Mouse (Mus musculus) 416B (cell line): Measurements from ENCODE around the gene Gng7.
"Not testable (repeated sequence)": the region's sequence is repeated elsewhere in the genome, so short reads cannot be mapped to it uniquely, and the experiment has no call there.

Source experiments
- DNase-seq: peaks from one replicate; pipeline ENCODE4 v3.0.0; 2011; ENCODE audit warnings: low read depth

Gene Gng7

GRCm38 (mm10) chr10:80994621-80995020 is 20.1 kb downstream of the Gng7 start:
- DNase-seq, result no peak

- DNase-seq, result no peak
Observed at GRCm38 (mm10) chr10:80993276-80993675, 21.5 kb downstream of the Gng7 start.

GRCm38 (mm10) chr10:80991945-80992344 is 22.8 kb downstream of the Gng7 start:
- DNase-seq, result no peak

DNA sequence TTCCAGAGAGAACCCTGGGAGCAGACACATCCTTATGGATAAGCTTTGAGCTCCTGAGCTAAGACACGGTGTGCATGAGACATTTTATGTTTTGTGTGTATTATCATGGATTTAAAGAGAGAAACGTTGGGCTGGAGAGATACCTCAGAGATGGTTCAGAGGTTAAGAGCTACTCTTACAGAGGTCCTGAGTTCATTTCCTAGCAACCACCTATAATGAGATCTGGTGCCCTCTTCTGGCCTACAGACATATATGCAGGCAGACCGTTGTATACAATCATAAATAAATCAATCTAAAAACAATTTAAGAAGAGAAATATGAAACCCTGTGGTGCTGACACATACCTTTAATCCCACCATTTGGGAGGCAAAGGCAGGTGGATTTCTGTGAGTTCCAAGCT is 23.7 kb downstream of the Gng7 start:
- peak; percentile 76 for DNase-seq

GRCm38 (mm10) chr10:80990406-80990805 is 24.3 kb downstream of the Gng7 start:
- no peak for DNase-seq

DNA sequence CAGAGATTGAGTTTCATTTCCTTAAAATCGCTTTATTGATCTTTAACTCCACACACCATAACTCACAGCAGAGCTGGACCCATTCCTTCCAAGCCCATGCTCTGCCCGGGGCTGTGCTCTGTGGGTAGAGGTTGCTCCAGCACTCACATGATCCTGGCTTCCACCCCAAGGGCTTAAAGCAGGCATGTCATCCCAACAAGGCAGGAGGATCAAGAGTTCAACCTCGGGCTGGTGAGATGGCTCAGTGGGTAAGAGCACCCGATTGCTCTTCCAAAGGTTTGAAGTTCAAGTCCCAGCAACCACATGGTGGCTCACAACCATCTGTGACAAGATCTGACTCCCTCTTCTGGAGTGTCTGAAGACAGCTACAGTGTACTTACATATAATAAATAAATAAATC is 24.9 kb downstream of the Gng7 start:
- DNase-seq, result not testable (repeated sequence)

- DNase-seq, result peak; percentile 32
Observed at GRCm38 (mm10) chr10:80989446-80989845, 25.3 kb downstream of the Gng7 start.

GRCm38 (mm10) chr10:80987709-80988441 is 26.9 kb downstream of the Gng7 start:
- DNase-seq, result peak; percentile 79

DNA sequence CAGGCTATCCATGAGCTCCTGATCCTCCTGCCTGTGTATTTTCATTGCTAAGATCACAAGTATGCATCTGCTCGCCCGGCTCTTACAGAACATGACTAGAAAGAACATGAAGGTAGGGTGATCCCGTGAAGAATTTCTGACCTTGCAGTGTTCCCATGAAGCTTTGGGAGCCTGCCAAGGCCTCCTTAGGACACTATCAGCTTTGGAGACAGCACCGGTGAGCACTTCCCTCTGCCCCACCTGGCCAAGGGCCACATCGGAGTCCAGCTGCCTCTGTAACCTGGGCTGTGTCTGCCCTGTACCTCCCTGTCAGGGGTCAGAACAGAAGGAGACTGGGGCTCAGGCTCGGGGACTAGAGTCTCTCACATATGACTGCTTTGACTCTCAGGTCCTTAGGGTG is 28.0 kb downstream of the Gng7 start:
- DNase-seq, result no peak

DNA sequence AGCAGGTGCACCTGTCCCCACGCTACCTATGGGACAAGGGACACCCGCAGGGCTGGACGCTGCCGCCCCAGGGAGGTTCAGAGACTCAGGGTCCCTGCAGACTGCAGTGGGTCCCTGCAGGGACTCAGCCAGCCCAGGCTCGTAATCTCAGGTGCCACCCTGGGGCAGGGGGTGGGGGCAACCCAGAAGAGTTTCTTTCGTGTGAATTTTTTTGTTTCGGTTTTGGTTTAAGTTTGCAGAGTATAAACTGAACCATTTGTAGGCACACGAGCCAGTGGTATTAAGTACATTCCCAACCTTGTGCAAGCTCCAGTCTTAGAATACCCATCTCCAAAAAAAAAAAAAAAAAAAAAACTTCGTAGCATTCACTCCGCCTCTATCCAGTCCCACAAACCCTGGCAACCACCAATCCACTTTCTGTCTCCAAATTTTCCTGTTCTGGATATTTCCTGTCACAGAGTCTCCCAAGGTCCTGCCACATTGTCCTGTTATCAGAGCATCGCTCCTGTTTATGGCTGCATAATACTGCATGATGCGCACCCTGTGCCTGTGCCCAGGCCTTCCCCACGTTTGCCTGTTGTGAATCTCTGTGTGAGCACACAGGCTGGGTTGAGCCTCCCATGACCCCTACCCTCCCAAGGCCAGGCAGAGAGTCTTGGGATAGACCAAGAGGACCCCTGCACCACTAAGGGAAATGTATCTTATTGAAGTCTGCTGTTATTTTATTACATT is 28.6 kb downstream of the Gng7 start:
- no peak for DNase-seq

- DNase-seq, result no peak
Observed at GRCm38 (mm10) chr10:80985241-80985969, 29.3 kb downstream of the Gng7 start.

DNA sequence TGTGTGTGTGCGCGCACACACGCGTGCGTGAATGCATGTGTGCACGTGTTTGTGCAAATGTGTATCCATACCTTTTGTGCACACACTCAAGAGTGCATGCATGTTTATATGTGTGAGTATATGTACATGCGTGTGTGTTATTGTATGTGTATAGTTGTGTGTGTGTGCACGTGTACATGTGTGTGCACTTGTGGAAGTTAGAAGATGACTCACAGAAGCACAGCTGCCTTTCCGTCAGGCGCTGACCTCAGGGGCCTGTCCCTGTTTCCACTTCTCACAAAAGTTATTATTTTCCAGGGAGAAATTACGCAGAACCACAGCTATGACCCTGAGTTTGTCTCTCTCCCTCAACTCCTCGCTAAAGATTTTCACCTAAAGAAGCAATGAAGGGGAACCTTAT is 30.5 kb downstream of the Gng7 start:
- no peak for DNase-seq

DNA sequence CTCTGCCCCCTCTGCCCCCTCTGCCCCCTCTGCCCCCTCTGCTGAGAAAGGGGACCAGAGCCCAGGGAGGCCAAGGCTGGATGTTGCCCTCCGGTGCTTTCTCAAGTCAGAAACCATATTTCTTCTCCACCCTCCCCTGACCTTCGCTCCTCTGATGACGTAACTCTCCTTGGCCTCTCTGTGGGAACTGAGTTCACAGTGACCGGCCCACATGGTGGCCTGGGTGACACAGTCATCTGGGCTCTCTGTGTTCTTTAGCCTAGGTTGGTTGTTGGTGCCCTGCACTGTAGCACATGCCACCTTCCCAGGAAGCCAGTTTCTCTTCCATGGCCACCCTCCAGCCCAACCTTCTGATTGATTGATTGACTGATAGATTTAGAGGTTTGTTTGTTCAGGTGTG is 32.4 kb downstream of the Gng7 start:
- DNase-seq, result peak; percentile 23

DNA sequence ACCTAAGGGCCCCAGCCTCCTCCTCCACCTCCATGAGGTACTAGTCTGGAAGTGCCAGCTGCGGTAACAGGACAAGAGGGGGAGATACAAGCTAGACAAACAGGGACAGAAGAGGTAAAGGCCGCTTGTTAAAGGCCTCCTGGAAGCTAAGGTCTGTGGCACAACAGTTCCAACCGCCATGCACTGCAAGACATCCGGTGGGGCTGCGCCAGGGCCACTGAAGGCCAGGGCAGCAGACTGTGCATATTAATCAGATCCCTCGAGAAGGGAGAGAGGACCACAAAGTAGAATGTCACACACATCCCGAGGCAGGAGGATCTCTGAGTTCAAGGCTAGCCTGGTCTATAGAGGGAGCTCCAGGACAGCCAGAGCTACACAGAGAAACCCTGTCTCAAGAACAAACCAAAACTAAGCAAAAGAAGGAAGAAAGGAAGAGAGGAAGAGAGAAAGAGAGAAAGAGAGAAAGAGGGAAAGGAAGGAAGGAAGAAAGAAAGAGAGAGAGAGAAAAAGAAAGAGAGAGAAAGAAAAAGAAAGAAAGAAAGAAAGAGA is 33.1 kb downstream of the Gng7 start:
- peak; percentile 46 for DNase-seq

GRCm38 (mm10) chr10:80975478-80975877 is 39.3 kb downstream of the Gng7 start:
- no peak for DNase-seq

- DNase-seq, result no peak
Observed at GRCm38 (mm10) chr10:80973722-80974121, 41.0 kb downstream of the Gng7 start.

DNA sequence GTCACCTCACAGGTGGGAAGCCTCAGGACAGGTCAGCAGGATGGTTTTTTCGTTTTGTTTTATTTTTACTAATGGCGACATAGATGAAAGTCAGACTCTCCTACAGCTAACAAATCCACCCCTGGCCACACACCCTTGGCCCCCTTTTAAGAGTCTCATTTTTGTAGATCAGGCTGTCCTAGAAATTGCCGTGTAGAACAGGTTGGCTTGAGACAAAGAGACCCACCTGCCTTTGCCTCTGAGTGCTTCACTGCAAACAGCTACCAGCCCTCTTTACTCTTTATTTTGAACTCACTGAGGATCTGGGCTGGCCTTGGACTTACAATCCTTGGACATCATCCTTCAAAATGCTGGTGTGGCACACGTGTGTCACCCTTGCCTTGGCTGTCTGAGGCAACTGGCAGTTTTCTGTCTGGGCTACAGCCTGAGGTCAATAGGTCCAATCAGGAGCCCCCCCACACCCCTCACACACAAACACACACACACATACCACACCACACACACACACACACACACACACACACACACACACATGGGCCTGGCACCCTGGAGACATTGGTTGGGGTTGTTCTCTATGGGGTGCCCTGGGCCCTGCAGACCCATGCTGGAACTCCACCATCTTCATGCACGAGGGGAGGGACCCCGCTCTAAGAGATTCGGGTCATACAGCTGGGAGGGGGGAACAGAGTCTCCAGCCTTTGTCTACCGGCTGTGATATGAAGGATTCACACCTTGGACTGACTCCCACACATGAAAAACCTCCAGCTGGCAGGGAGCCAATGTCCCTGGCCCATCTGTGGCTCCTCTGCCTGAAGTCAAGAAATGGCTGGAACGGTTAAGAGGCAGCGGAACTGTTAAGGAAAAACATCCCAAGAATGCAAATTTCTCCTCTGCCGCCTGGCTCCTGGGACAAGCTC is 42.4 kb downstream of the Gng7 start:
- DNase-seq, result no peak

- no peak for DNase-seq
Observed at GRCm38 (mm10) chr10:80971533-80971932, 43.2 kb downstream of the Gng7 start.

- no peak for DNase-seq
Observed at GRCm38 (mm10) chr10:80970159-80970558, 44.6 kb downstream of the Gng7 start.

DNA sequence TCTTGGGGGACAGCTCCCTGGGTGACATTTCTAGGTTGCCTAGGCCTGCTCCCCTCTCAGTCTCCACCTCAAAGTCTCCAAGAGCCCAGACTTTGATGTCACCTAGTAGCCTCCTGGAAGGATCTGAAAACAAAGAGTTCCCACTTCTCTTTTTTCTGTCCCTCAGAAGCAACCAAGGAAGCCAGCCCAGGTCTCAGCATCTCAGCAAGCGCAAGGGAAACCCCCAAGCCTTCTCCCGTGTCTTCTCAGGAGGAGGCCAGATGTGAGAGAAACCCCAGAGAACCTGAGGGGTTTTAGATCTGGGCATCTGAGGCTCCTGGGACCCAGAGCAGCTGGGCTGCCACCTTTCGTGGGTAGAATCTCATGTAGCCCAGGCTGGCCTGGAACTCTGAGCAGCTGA is 45.4 kb downstream of the Gng7 start:
- DNase-seq, result no peak

- no peak for DNase-seq
Observed at GRCm38 (mm10) chr10:80968106-80968505, 46.6 kb downstream of the Gng7 start.
